Mouse (Mus musculus): ENCODE results near the gene Tial1. TPM values are rescaled to one million over a fixed set of nuclear protein-coding genes. Genes with fewer than 3 reads are reported as not detected.
A peak's percentile ranks its signal among the peaks of the same experiment; 100 is the strongest.

The Tial1 gene
- polyA plus RNA-seq, 1 experiment from 2014 or later = 32.2 TPM

GRCm38 (mm10) chr7:128422491-128422890, 39.0 kb downstream of the Tial1 start:
- Histone ChIP-seq H3K27ac (ENCODE audit: low read depth, low read length) (no peak overlapping the region), H3K4me2 (ENCODE audit: low read depth) (no peak overlapping the region), H3K9ac (ENCODE audit: low read length) (no peak overlapping the region), H3K36me3 (ENCODE audit: control insufficient read depth, insufficient read depth, low read length) (no peaks in the 10 kb centered on the region), H3K27me3 (ENCODE audit: control insufficient read depth, insufficient read depth, low read length) (peaks cover 33% of the 10 kb centered on the region), H3K9me3 (ENCODE audit: control insufficient read depth, low read length) (no peaks in the 10 kb centered on the region), H3K4me3 (ENCODE audit: low read depth, low read length) (no peak overlapping the region), H3K4me1 (ENCODE audit: control insufficient read depth, insufficient read depth, low read length) (peaks cover 5% of the 10 kb centered on the region; the same call in 1 of the 2 replicates)
- ATAC-seq (ENCODE audit: insufficient read depth, low FRiP score, low TSS enrichment) (no peak), DNase-seq (ENCODE audit: low spot score) (no peak)
- WGBS = 92% methylated on average over 3 of the region's 3 CpGs

DNA sequence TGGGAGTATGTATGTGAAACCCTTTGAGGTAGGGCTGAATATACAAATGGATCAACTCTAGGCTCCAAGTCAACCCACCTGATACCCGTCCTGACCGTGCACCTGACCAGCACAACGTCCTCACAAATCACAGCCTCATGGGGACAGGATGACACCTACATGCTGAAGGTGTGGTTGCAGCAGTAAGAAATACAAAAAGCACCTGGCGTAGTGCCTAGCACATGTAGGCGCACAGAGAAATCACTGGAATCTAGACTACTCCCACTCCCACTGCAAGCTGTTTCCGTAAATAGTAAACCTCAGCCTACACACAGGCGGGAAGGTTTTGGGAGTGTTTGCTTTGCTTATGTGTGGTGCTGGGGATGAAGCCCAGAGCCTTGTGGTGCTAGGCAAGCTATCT, 39.8 kb downstream of the Tial1 start:
- Histone ChIP-seq H3K4me1 (ENCODE audit: control insufficient read depth, insufficient read depth, low read length) (peaks cover 10% of the 10 kb centered on the region; the same call in 1 of the 2 replicates), H3K4me2 (ENCODE audit: low read depth) (no peak overlapping the region), H3K27ac (ENCODE audit: low read depth, low read length) (no peak overlapping the region), H3K36me3 (ENCODE audit: control insufficient read depth, insufficient read depth, low read length) (no peaks in the 10 kb centered on the region), H3K9ac (ENCODE audit: low read length) (no peak overlapping the region), H3K4me3 (ENCODE audit: low read depth, low read length) (no peak overlapping the region), H3K27me3 (ENCODE audit: control insufficient read depth, insufficient read depth, low read length) (peaks cover 41% of the 10 kb centered on the region), H3K9me3 (ENCODE audit: control insufficient read depth, low read length) (no peaks in the 10 kb centered on the region)
- no peak for DNase-seq (ENCODE audit: low spot score)
- WGBS = 90% methylated on average over 7 of the region's 7 CpGs
- ATAC-seq (ENCODE audit: insufficient read depth, low FRiP score, low TSS enrichment) = no peak

GRCm38 (mm10) chr7:128419690-128420089, 41.8 kb downstream of the Tial1 start:
- Histone ChIP-seq H3K9ac (ENCODE audit: low read length) (no peak overlapping the region), H3K27ac (ENCODE audit: low read depth, low read length) (no peak overlapping the region), H3K4me3 (ENCODE audit: low read depth, low read length) (no peak overlapping the region), H3K4me1 (ENCODE audit: control insufficient read depth, insufficient read depth, low read length) (peaks cover 10% of the 10 kb centered on the region; the same call in 1 of the 2 replicates), H3K9me3 (ENCODE audit: control insufficient read depth, low read length) (no peaks in the 10 kb centered on the region), H3K4me2 (ENCODE audit: low read depth) (no peak overlapping the region), H3K27me3 (ENCODE audit: control insufficient read depth, insufficient read depth, low read length) (peaks cover 53% of the 10 kb centered on the region), H3K36me3 (ENCODE audit: control insufficient read depth, insufficient read depth, low read length) (no peaks in the 10 kb centered on the region)
- 16% methylated on average over 9 of the region's 9 CpGs for WGBS
- DNase-seq (ENCODE audit: low spot score) (no peak), ATAC-seq (ENCODE audit: insufficient read depth, low FRiP score, low TSS enrichment) (no peak)

GRCm38 (mm10) chr7:128417930-128418779, 43.4 kb downstream of the Tial1 start, which contains the start of gene Rgs10:
Rgs10 (minus strand) TSS chr7:128418758.
- H3K4me1 ChIP-seq (ENCODE audit: control insufficient read depth, insufficient read depth, low read length) = peaks cover 10% of the 10 kb centered on the region; the same call in 1 of the 2 replicates
- H3K36me3 ChIP-seq (ENCODE audit: control insufficient read depth, insufficient read depth, low read length) = no peaks in the 10 kb centered on the region
- under 1% methylated on average over 93 of the region's 102 CpGs for WGBS
- H3K27me3 ChIP-seq (ENCODE audit: control insufficient read depth, insufficient read depth, low read length) = peaks cover 53% of the 10 kb centered on the region
- peak within 1 kb of the TSS; percentile 66 for H3K9ac ChIP-seq (ENCODE audit: low read length)
- H3K4me2 ChIP-seq (ENCODE audit: low read depth) = peak within 1 kb of the TSS; percentile 99
- peak within 1 kb of the TSS; percentile 67 for H3K4me3 ChIP-seq (ENCODE audit: low read depth, low read length)
- peak; percentile 65 for DNase-seq (ENCODE audit: low spot score)
- peak; percentile 50 for ATAC-seq (ENCODE audit: insufficient read depth, low FRiP score, low TSS enrichment)
- no peak within 1 kb of the TSS for H3K27ac ChIP-seq (ENCODE audit: low read depth, low read length)
- no peaks in the 10 kb centered on the region for H3K9me3 ChIP-seq (ENCODE audit: control insufficient read depth, low read length)

DNA sequence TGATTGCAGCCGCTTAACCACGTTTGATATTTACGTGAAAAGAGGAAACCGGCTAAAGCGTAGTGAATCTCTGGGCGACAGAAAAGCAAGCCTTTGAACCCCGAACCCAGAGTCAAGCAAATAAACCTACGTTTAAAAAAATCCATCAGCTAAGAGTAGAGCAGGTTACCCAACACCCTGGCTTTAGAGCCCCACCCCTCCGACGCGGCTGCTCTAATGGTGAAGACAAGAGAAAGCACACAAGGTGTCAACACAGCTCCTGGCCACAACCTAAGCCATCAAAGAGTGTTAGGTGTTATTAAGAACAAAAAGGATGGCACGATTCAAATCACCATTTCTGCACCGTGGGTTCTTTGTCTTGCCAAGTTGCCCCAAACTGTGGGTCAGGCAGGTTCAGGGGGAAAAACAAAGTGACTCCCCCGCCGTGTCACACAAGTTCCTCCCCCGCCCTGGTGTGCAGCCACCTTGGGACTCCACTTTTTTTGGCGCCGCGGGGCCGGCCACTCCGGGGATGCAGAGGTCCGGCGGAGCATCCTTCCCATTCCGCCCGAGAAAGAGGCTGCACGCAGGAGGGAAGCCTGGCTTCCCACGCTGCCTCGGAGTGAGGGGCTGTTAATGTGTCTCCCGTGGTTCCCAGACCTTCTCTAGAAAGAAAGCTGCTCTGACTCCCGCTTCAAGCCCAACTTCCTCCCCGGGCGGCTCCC, 44.1 kb downstream of the Tial1 start:
- ATAC-seq (ENCODE audit: insufficient read depth, low FRiP score, low TSS enrichment) (no peak), DNase-seq (ENCODE audit: low spot score) (peak; percentile 25)
- Histone ChIP-seq H3K36me3 (ENCODE audit: control insufficient read depth, insufficient read depth, low read length) (no peaks in the 10 kb centered on the region), H3K27me3 (ENCODE audit: control insufficient read depth, insufficient read depth, low read length) (peaks cover 53% of the 10 kb centered on the region), H3K4me1 (ENCODE audit: control insufficient read depth, insufficient read depth, low read length) (peaks cover 10% of the 10 kb centered on the region; the same call in 1 of the 2 replicates), H3K27ac (ENCODE audit: low read depth, low read length) (no peak overlapping the region), H3K9me3 (ENCODE audit: control insufficient read depth, low read length) (no peaks in the 10 kb centered on the region), H3K4me3 (ENCODE audit: low read depth, low read length) (peak overlapping the region; percentile 67), H3K4me2 (ENCODE audit: low read depth) (peak overlapping the region; percentile 99), H3K9ac (ENCODE audit: low read length) (peak overlapping the region; percentile 66)
- 2% methylated on average over 32 of the region's 32 CpGs for WGBS

GRCm38 (mm10) chr7:128416664-128417063, 44.9 kb downstream of the Tial1 start:
- ATAC-seq (ENCODE audit: insufficient read depth, low FRiP score, low TSS enrichment) (no peak), DNase-seq (ENCODE audit: low spot score) (no peak)
- Histone ChIP-seq H3K9me3 (ENCODE audit: control insufficient read depth, low read length) (no peaks in the 10 kb centered on the region), H3K4me2 (ENCODE audit: low read depth) (no peak overlapping the region), H3K9ac (ENCODE audit: low read length) (no peak overlapping the region), H3K4me3 (ENCODE audit: low read depth, low read length) (no peak overlapping the region), H3K36me3 (ENCODE audit: control insufficient read depth, insufficient read depth, low read length) (no peaks in the 10 kb centered on the region), H3K27ac (ENCODE audit: low read depth, low read length) (no peak overlapping the region), H3K27me3 (ENCODE audit: control insufficient read depth, insufficient read depth, low read length) (peaks cover 53% of the 10 kb centered on the region), H3K4me1 (ENCODE audit: control insufficient read depth, insufficient read depth, low read length) (peaks cover 10% of the 10 kb centered on the region; the same call in 1 of the 2 replicates)
- 49% methylated on average over 6 of the region's 6 CpGs for WGBS

- Histone ChIP-seq H3K4me1 (ENCODE audit: control insufficient read depth, insufficient read depth, low read length) (peaks cover 10% of the 10 kb centered on the region; the same call in 1 of the 2 replicates), H3K4me2 (ENCODE audit: low read depth) (no peak overlapping the region), H3K4me3 (ENCODE audit: low read depth, low read length) (no peak overlapping the region), H3K36me3 (ENCODE audit: control insufficient read depth, insufficient read depth, low read length) (no peaks in the 10 kb centered on the region), H3K27me3 (ENCODE audit: control insufficient read depth, insufficient read depth, low read length) (peaks cover 38% of the 10 kb centered on the region), H3K27ac (ENCODE audit: low read depth, low read length) (no peak overlapping the region), H3K9ac (ENCODE audit: low read length) (no peak overlapping the region), H3K9me3 (ENCODE audit: control insufficient read depth, low read length) (no peaks in the 10 kb centered on the region)
- no peak for DNase-seq (ENCODE audit: low spot score)
- WGBS = 34% methylated on average over 8 of the region's 8 CpGs
- ATAC-seq (ENCODE audit: insufficient read depth, low FRiP score, low TSS enrichment) = no peak
Measured at GRCm38 (mm10) chr7:128414433-128414832, 47.1 kb downstream of the Tial1 start.

DNA sequence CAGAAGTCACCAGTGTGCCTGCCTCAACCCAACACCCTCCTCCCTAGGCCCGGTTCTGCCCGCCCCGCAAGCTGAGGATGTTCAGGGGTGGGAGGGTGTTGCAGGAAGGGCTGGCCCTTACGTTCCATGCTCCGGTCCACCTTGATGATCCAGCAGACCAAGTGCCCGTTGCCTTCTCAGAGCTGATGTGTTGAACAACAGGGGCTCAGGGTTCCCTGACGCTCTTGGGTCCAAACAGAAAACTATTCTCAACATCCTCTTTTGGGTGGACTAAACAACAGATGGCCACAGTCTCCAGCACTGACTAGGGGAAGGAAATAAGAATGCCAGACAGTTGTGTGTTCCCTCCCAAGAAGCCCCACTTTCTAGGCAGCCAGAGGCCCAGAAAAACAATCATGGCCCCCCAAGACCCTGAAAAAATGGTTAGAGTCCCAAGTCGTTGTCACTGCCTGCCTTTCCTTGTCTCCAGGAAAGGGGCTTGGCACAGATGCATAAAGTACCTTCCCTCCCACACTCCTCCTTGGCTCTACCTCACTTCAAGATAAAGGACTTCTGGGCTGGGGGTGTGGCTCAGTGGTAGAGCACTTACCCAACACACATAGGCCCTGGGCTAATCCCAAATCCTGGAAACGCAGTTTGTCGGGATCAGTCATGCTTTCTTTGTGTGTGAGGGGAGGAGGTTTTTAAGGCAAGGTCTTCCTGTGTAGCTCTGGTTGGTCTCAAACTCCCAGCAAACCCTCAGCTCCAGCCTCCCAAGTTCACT, 49.3 kb downstream of the Tial1 start:
- ATAC-seq (ENCODE audit: insufficient read depth, low FRiP score, low TSS enrichment) = no peak
- Histone ChIP-seq H3K4me1 (ENCODE audit: control insufficient read depth, insufficient read depth, low read length) (peaks cover 3% of the 10 kb centered on the region; the same call in 1 of the 2 replicates), H3K4me3 (ENCODE audit: low read depth, low read length) (no peak overlapping the region), H3K9me3 (ENCODE audit: control insufficient read depth, low read length) (no peaks in the 10 kb centered on the region), H3K27me3 (ENCODE audit: control insufficient read depth, insufficient read depth, low read length) (peaks cover 17% of the 10 kb centered on the region), H3K36me3 (ENCODE audit: control insufficient read depth, insufficient read depth, low read length) (no peaks in the 10 kb centered on the region), H3K9ac (ENCODE audit: low read length) (no peak overlapping the region), H3K27ac (ENCODE audit: low read depth, low read length) (no peak overlapping the region), H3K4me2 (ENCODE audit: low read depth) (no peak overlapping the region)
- WGBS = 72% methylated on average over 10 of the region's 10 CpGs
- DNase-seq (ENCODE audit: low spot score) = no peak

All from neural tube, embryonic 11.5 days (tissue).